Mouse (Mus musculus) adipocyte (in vitro differentiated cells): ENCODE data around the gene Ulk1.
A peak's percentile ranks its signal among the peaks of the same experiment; 100 is the strongest.

Experiments used
- DNase-seq: peaks from one replicate; pipeline ENCODE4 v3.0.0-alpha.2; 2016; ENCODE audit warnings: low spot score

Gene Ulk1

DNA sequence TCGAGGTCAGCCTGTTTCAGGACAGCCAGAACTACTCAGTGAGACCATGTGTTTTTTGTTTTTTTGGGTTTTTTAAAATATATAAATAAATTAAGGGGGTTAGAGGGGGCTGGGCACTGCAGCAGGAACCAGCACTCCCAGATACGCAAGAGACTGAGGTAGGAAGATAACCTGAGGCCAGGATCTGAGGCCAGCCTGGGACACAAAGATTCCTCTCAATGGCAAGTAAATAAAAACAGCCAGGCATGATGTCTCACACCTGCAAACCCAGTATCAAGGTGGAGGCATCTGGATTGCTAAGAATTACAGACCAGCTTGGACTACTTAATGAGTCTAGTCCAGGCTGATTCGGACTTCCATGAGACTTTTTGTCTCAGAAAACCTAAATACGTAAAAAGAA, 40.6 kb downstream of the Ulk1 start:
- DNase-seq, result no peak

DNA sequence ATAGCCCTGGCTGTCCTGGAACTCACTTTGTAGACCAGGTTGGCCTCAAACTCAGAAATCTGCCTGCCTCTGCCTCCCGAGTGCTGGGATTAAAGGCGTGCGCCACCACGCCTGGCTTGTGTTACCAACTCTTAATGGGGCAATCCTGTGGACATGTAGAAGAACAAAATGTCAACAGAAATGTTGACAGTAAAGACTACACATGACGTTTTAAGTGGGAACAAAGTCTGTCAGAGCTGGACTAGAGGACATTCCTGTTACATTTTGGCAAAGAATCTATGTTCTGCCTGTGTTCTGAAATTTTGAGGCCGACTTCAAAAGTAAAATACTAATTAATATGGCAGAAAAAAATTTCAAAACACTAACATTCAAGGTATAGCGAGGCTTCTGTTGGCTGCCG, 46.0 kb downstream of the Ulk1 start:
- DNase-seq, result no peak

DNA sequence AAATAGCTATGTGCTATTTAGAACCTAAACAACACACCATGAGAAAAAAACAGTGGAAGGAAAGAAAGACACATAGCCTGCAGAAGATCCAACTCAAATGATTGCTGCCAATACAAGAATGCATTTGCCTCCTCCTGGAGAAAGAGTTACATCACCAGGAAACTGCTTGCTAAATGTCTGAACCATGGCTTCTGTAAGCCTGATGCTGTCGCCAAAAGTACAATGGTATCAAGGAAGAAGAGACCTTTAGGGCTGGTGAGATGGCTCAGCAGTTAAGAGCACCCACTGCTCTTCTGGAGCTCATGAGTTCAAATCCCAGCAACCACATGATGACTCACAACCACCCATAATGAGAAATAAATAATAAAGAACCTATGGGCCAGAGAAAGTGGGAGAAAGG, 64.9 kb downstream of the Ulk1 start:
- peak; percentile 48 for DNase-seq

DNA sequence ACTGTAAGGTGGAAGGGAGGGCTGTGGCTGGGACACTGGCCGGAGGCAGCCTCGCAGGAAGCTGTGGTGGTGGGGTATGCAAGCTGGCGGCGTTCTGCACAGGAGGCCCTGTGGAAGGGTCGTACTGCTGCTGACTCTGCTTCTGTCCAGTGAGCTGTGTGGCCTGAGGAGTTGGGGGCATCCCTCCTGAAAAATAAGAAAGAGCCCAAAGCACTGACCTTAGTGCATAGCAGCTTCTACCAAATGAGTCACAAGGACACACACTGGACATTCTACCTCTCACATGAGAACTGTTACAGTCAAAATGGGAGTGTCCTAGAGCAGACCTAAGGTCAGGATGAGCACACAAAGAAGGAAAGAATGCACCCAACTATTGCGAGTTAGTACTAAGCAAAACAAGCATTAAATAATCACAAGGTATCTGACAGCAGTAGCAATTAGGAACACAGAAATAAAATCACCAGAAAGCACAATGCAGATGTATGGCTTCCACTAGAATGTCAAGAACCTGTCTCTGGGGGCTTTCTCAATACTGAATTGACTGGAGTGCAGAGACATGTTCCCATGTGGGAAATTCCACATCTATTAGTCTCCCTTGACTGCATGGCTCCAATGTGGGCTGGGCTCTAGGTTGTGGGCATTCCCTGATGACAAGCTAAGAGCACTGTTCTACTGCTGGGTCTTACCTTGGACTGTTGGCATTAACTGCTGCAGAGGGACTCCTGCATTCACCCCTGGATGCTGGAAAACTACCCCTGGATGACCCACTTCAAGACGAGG, 70.2 kb downstream of the Ulk1 start:
- no peak for DNase-seq

DNA sequence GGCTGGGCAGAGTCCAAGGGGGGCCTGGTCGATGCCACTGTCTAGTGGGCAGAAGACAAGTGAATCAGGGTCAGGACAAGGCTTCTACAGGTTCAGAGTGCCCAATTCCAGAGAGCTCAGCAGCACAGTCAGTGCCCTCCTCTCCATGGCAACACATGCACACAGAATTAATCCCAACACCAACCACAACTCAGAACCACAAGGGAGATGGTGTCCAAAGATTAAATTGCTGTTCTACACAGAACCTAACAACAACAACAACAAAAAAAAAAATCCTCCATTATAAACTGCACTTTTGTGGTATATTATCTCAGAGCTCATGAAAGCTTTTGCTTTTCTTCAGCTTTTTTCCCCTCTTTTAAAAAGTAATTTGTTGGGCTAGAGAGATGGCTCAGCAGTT, 74.3 kb downstream of the Ulk1 start:
- no peak for DNase-seq
